Mouse (Mus musculus): ENCODE measurements at regions not wholly inside any gene's neighbourhood (a gene's known extent, or its start where the extent isn't known, plus 50 kb on each side); places are given as distances from the start of the nearest gene placed in this dataset.

DNA sequence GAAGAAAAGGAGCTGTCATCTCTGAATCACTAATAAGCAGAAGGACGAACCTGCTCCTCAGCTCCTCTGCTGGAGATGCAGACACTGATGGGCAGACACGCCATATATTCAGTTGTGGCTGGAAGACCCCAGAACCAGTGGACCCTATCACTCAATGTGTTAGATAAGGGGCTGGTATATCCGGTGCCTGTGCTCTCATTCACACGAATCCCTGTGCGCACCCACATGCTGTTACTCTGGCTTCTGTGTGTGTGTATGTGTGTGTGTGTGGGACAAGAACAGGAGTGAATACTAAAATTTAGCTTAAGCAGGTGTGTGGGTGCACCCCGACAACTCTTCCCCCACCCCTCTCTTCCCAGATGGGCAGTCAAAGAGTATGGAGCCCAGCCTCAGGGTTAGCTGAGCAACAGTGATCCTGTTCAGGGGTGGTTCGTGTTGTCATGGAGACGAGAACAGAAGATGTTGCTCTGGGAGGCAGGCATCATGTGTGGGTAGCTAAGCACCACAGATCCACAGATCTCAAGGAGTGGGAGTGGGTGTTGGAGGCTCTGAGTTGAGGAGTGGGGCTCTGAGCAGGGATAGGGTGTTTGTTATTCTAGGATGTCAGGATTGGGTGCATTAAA, 93.7 kb upstream of the Ywhaq start:
- TF ChIP-seq CTCF (IDR thresholded peaks at IDR 0.05; ENCODE audit: insufficient read depth, low read depth, low read length) (no peak), POLR2A (IDR thresholded peaks at IDR 0.05; ENCODE audit: insufficient read depth, low read depth, low read length) (no peak)
